Mouse (Mus musculus): Measurements from ENCODE around the gene Fry. TPM values are rescaled to one million over a fixed set of nuclear protein-coding genes. Genes with fewer than 3 reads are reported as not detected.

The Fry gene
- polyA plus RNA-seq, 1 experiment from 2014 or later, result 7.1 TPM

DNA sequence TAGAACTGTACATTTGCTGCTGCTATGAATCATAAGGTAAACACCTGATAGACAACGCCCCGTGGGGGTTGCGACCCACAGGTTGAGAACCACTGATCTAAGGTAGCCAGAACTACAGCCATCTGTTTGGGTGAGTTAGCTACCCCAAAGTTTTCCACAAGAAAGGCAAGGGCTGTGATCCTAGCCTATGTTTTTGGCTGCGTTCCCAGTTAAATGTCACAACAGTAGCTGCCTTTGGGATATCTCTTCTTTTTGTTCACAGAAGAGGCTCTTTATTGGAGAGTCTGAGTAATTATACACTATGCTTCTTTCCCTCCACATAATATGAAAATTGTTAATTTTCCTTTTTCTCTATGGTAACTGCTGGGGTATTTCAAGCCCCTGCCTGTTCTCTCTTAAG lies 3.7 kb upstream of the Fry start:
- H3K9ac ChIP-seq, result no peak overlapping the region
- H3K4me1 ChIP-seq, result peaks cover 7% of the 10 kb centered on the region; the same call in 1 of the 2 replicates
- H3K4me3 ChIP-seq, result no peak overlapping the region
- no peak overlapping the region for H3K27ac ChIP-seq
- ATAC-seq (ENCODE audit: borderline replicate concordance, extremely low read depth, low FRiP score, low TSS enrichment), result no peak
- no peaks in the 10 kb centered on the region for H3K36me3 ChIP-seq
- no peaks in the 10 kb centered on the region; the same call in 1 of the 2 replicates for H3K27me3 ChIP-seq
- H3K9me3 ChIP-seq, result no peaks in the 10 kb centered on the region
- H3K4me2 ChIP-seq, result no peak overlapping the region
- WGBS, result 78% methylated on average over 4 of the region's 4 CpGs

DNA sequence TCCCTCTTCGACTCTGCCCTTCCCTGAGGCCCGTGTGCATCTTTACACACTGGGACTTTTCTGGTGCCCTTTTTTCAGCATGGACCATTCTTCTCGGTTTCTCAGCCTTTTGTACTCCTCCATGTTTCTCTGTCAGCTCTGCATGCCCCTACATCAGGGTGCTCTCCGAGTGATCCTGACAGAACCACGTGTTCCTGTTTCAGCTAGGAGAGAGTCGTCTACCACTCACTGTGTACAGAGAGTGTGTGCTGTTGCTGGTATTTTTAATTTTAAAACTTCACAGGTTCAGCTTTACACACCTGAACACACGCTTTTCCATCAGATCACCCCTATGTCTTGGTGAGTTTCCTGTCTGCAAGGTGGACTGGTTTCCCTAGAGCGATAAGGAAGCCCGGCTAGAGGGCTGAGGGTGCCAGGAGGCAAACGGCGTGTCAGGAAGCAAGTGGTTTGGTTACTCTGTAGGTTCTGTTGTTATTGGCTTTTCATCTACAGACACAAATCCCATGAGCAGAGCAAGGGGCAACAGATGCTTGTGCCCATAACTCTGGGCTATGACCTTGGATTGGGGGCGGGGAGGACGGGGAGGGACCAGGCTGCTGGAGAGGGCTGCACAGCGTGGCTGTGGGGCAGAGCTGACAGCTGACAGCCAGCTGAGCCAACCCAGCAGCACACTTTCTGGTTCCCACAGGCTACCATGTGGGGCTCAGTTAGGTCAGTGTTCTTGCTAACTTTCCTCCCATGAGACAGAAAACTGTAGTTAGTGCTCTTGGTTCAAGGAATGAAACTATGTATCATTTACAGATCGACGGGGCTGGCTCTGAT lies 3.0 kb upstream of the Fry start:
- Histone ChIP-seq H3K27ac (no peak overlapping the region), H3K36me3 (no peaks in the 10 kb centered on the region), H3K4me3 (no peak overlapping the region), H3K9ac (no peak overlapping the region), H3K9me3 (no peaks in the 10 kb centered on the region), H3K4me1 (peaks cover 7% of the 10 kb centered on the region; the same call in 1 of the 2 replicates), H3K27me3 (peaks cover 4% of the 10 kb centered on the region; the same call in 1 of the 2 replicates), H3K4me2 (no peak overlapping the region)
- 52% methylated on average over 16 of the region's 16 CpGs for WGBS
- ATAC-seq (ENCODE audit: borderline replicate concordance, extremely low read depth, low FRiP score, low TSS enrichment), result no peak

DNA sequence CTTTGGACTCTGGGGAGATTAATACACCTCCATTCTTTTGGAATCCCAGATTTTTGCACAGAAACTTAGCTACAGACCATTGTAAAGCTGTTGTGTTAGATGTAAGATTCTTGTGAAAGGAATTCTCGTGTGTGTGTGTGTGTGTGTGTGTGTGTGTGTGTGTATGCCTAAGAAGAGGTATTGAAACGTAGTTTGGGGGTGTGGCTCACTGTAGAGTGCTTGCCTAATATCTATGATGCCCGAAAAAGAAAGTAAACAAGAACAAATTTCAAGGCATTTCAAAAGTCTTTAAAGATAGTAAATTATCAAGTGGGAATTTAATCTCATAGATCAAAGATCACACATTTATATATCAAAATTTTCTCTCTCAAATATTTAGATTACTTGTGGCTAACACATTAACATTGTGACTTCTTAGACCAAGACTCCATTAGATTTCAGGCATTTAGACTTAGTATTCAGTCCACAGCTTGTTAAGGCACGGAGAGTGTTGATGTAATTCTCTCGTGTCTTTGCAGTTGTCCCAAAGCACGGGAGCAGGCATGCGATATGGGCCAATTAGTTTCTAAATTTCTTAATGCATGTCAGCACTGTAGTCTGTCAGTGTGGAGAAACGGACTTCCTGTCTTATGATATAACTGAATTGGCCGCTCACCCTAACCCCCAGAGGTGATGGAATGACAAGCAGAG lies 2.1 kb upstream of the Fry start:
- Histone ChIP-seq H3K4me2 (no peak overlapping the region), H3K27me3 (peaks cover 5% of the 10 kb centered on the region; the same call in 1 of the 2 replicates), H3K9ac (no peak overlapping the region), H3K9me3 (no peaks in the 10 kb centered on the region), H3K4me3 (no peak overlapping the region), H3K36me3 (no peaks in the 10 kb centered on the region), H3K4me1 (peaks cover 7% of the 10 kb centered on the region; the same call in 1 of the 2 replicates), H3K27ac (no peak overlapping the region)
- WGBS, result 43% methylated on average over 9 of the region's 9 CpGs
- no peak for ATAC-seq (ENCODE audit: borderline replicate concordance, extremely low read depth, low FRiP score, low TSS enrichment)

DNA sequence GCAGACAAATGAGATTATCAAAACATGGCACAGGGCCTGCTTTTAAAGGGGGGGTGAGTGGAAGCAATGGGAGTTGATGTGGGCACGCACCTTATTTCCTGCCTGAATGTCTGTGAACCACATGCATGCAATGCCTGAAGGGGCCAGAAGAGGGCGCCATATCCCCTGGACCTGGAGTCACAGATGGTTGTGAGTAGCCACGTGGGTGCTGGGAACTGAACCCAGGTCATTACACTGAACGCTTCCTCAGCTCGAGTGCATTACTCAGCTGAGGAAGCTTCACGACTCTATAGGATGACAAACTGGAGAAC lies 1.6 kb upstream of the Fry start:
- ATAC-seq (ENCODE audit: borderline replicate concordance, extremely low read depth, low FRiP score, low TSS enrichment), result no peak
- 86% methylated on average over 6 of the region's 6 CpGs for WGBS
- Histone ChIP-seq H3K4me1 (peaks cover 7% of the 10 kb centered on the region; the same call in 1 of the 2 replicates), H3K9ac (no peak overlapping the region), H3K36me3 (no peaks in the 10 kb centered on the region), H3K4me3 (no peak overlapping the region), H3K4me2 (no peak overlapping the region), H3K27ac (no peak overlapping the region), H3K9me3 (no peaks in the 10 kb centered on the region), H3K27me3 (peaks cover 5% of the 10 kb centered on the region; the same call in 1 of the 2 replicates)

DNA sequence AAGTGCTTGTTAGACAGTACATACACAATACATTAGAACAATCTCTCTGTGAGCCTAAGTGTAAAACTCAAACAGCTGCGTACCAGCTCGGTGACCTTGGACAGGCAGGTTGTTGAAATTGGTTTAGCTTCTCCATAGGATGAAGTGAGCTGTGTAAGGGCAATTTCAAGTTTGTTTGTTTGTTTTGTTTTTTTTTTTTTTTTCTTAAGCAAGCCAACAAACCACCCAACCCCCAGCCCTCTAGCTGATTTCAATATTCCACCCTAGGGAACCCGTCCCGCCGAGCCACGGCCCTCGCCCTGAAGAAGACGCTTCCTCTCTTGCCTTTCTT lies 356 bp upstream of the Fry start:
- H3K4me1 ChIP-seq, result peaks cover 7% of the 10 kb centered on the region; the same call in 1 of the 2 replicates
- no peak overlapping the region for H3K9ac ChIP-seq
- 18% methylated on average over 8 of the region's 8 CpGs for WGBS
- peaks cover 5% of the 10 kb centered on the region; the same call in 1 of the 2 replicates for H3K27me3 ChIP-seq
- no peak for ATAC-seq (ENCODE audit: borderline replicate concordance, extremely low read depth, low FRiP score, low TSS enrichment)
- no peak overlapping the region for H3K27ac ChIP-seq
- H3K36me3 ChIP-seq, result no peaks in the 10 kb centered on the region
- H3K9me3 ChIP-seq, result no peaks in the 10 kb centered on the region
- H3K4me2 ChIP-seq, result peak overlapping the region; percentile 84
- H3K4me3 ChIP-seq, result peak overlapping the region; percentile 63

DNA sequence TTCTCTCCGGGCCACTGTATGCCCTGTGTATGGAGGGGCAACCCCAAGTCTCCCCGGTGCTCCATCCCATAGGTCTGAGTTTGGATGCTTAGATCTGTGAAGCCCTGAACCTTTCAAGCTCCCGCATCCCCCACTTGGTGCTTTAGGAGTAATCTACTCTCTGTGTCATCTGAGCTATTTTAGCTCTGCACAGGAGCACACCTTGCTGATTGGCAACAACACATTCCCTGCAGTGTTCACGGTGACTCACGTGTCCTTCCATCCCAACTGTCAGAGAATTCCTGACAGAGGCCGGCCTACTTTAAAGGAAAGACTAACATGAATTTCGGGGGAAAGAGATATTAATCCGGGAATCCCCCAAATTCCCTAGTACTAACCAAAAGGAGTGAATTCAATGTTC lies 2.2 kb downstream of the Fry start:
- Histone ChIP-seq H3K27ac (no peak overlapping the region), H3K4me3 (no peak overlapping the region), H3K9me3 (no peaks in the 10 kb centered on the region), H3K27me3 (peaks cover 5% of the 10 kb centered on the region; the same call in 1 of the 2 replicates), H3K4me1 (peaks cover 4% of the 10 kb centered on the region; the same call in 1 of the 2 replicates), H3K9ac (no peak overlapping the region), H3K36me3 (no peaks in the 10 kb centered on the region), H3K4me2 (no peak overlapping the region)
- no peak for ATAC-seq (ENCODE audit: borderline replicate concordance, extremely low read depth, low FRiP score, low TSS enrichment)
- 83% methylated on average over 8 of the region's 8 CpGs for WGBS

DNA sequence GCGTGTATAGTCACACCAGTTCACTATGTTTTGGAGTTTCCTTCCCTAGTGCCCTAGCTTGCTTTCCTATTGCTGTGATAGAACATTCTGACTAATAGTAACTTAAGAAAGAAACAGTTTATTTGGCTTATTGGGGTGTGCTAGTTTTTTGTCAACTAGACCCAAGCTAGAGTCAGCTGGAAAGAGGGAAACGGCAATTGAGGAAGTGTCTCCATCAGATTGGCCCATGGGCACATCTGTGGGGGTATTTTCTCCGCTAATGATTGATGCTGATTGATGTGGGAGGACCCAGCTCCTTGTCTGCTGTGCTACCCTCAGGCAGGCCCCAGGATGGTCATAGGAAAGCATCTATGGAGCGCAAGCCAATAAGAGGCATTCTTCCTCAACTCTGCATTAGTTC lies 3.6 kb downstream of the Fry start:
- H3K9me3 ChIP-seq, result no peaks in the 10 kb centered on the region
- peaks cover 5% of the 10 kb centered on the region; the same call in 1 of the 2 replicates for H3K27me3 ChIP-seq
- no peak overlapping the region for H3K4me2 ChIP-seq
- no peaks in the 10 kb centered on the region for H3K36me3 ChIP-seq
- WGBS, result 83% methylated on average over 4 of the region's 4 CpGs
- no peak for ATAC-seq (ENCODE audit: borderline replicate concordance, extremely low read depth, low FRiP score, low TSS enrichment)
- H3K4me1 ChIP-seq, result no peaks in the 10 kb centered on the region
- H3K4me3 ChIP-seq, result no peak overlapping the region
- no peak overlapping the region for H3K9ac ChIP-seq
- no peak overlapping the region for H3K27ac ChIP-seq

DNA sequence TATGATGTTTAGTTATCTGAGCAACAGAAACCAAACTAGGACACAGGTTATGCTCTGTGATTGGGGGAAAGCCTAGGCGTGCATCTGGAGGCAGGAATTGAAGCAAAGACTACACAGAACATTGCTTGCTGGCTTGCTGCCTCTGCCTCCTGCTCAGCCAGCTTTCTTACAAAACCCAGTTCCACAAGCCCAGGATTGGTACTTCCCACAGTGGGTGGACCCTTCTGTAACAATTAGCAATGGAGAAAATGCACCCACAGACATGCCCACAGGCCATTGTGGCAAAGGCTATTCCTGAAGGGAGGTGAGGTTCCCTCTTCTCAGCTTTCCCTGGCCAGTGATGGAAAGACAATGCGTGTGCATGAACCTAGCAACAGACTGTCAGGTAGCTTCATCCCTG lies 4.1 kb downstream of the Fry start:
- Histone ChIP-seq H3K27ac (no peak overlapping the region), H3K27me3 (peaks cover 5% of the 10 kb centered on the region; the same call in 1 of the 2 replicates), H3K36me3 (no peaks in the 10 kb centered on the region), H3K9ac (no peak overlapping the region), H3K4me1 (no peaks in the 10 kb centered on the region), H3K4me2 (no peak overlapping the region), H3K9me3 (no peaks in the 10 kb centered on the region), H3K4me3 (no peak overlapping the region)
- ATAC-seq (ENCODE audit: borderline replicate concordance, extremely low read depth, low FRiP score, low TSS enrichment), result no peak
- WGBS, result 81% methylated on average over 2 of the region's 2 CpGs

GRCm38 (mm10) chr5:150125920-150126319 lies 7.5 kb downstream of the Fry start:
- Histone ChIP-seq H3K27me3 (no peaks in the 10 kb centered on the region), H3K4me1 (no peaks in the 10 kb centered on the region), H3K9ac (no peak overlapping the region), H3K36me3 (no peaks in the 10 kb centered on the region), H3K9me3 (no peaks in the 10 kb centered on the region), H3K27ac (no peak overlapping the region), H3K4me2 (no peak overlapping the region), H3K4me3 (no peak overlapping the region)
- 76% methylated on average over 9 of the region's 9 CpGs for WGBS
- ATAC-seq (ENCODE audit: borderline replicate concordance, extremely low read depth, low FRiP score, low TSS enrichment), result no peak

DNA sequence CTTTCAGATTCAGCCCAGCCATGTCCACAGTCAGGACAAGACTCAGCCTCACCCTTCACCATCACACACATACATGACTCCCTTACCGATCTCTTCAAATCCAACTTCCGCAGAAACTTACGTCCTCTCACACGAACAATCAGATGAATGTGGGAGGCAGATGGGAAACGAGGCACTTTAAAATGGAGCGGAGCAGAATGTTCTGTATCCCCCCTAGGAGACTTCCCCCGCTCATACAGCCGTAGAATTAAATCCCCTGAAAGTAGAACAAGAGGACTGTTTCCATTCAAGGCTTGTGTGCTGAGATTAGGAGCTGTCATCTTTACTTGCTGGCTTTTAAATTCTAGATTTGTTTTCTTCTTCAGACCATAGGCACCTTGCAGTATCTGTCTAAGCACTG lies 10.0 kb downstream of the Fry start:
- H3K4me1 ChIP-seq, result no peaks in the 10 kb centered on the region
- no peak overlapping the region for H3K4me3 ChIP-seq
- WGBS, result 82% methylated on average over 8 of the region's 8 CpGs
- H3K36me3 ChIP-seq, result no peaks in the 10 kb centered on the region
- no peaks in the 10 kb centered on the region for H3K27me3 ChIP-seq
- H3K27ac ChIP-seq, result no peak overlapping the region
- no peaks in the 10 kb centered on the region for H3K9me3 ChIP-seq
- no peak overlapping the region for H3K4me2 ChIP-seq
- ATAC-seq (ENCODE audit: borderline replicate concordance, extremely low read depth, low FRiP score, low TSS enrichment), result no peak
- no peak overlapping the region for H3K9ac ChIP-seq

DNA sequence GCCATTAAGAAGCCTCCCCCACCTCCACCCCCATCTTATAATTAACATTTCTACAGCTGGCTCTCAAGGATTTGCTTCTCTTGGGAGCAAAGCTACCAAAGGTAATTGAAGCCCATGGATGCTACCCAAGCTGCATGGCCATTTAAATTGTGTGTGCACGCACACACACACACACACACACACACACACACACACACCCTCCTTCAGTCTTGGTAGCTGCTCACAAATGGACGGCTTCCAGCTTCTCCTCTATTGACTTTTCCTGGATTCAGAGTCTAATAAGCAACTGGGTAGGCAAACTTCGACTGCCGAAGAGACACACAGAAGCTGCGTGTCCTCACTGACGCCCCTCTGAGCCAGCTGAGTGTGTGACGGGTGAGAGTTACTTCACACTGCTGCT lies 11.7 kb downstream of the Fry start:
- no peak for ATAC-seq (ENCODE audit: borderline replicate concordance, extremely low read depth, low FRiP score, low TSS enrichment)
- H3K27me3 ChIP-seq, result no peaks in the 10 kb centered on the region
- no peak overlapping the region for H3K27ac ChIP-seq
- H3K36me3 ChIP-seq, result no peaks in the 10 kb centered on the region
- H3K4me3 ChIP-seq, result no peak overlapping the region
- WGBS, result 60% methylated on average over 7 of the region's 7 CpGs
- H3K9me3 ChIP-seq, result no peaks in the 10 kb centered on the region
- no peak overlapping the region for H3K4me2 ChIP-seq
- no peaks in the 10 kb centered on the region for H3K4me1 ChIP-seq
- H3K9ac ChIP-seq, result no peak overlapping the region

DNA sequence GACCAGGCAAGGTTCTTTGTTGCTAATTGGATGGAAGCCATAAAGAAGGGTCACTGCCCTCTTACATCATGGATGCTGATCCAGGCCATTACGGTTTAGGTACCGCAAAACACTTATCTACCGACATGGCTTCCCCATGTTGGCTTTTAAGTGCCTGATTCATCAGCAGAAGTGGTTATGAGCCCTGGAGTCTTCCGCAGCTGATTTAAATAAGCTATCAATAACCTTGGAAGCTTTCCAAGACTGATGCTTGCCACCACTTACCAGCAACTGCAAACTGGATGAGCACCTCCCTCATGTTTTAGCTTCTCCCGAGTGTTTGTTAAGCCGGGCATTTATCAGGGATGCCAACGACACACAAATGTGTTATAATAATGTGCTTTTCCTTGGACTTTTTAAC lies 12.7 kb downstream of the Fry start:
- Histone ChIP-seq H3K4me2 (no peak overlapping the region), H3K9ac (no peak overlapping the region), H3K4me1 (no peaks in the 10 kb centered on the region), H3K36me3 (no peaks in the 10 kb centered on the region), H3K4me3 (no peak overlapping the region), H3K9me3 (no peaks in the 10 kb centered on the region), H3K27ac (no peak overlapping the region), H3K27me3 (no peaks in the 10 kb centered on the region)
- no peak for ATAC-seq (ENCODE audit: borderline replicate concordance, extremely low read depth, low FRiP score, low TSS enrichment)
- WGBS, result 72% methylated on average over 7 of the region's 7 CpGs
